Mouse (Mus musculus) thymus, adult 2 months (tissue): ENCODE measurements around the gene Plekhs1.

Experiments used
- CTCF ChIP-seq: fragments of 200-500 bp; IDR thresholded peaks from 2 replicates; pipeline ENCODE4 v1.5.1; 2012; ENCODE audit warnings: mild to moderate bottlenecking, control low read depth, low read length, moderate library complexity, borderline replicate concordance; ENCODE audit not compliant: control insufficient read depth, poor library complexity, insufficient read depth; ENCODE audit errors: extremely low read depth
- POLR2A ChIP-seq: fragments of 200-500 bp; IDR thresholded peaks from 2 replicates; pipeline ENCODE4 v1.6.1; 2012; ENCODE audit warnings: mild to moderate bottlenecking, low read length, control low read depth, moderate library complexity; ENCODE audit not compliant: control insufficient read depth, poor library complexity, insufficient read depth; ENCODE audit errors: extremely low read depth

DNA sequence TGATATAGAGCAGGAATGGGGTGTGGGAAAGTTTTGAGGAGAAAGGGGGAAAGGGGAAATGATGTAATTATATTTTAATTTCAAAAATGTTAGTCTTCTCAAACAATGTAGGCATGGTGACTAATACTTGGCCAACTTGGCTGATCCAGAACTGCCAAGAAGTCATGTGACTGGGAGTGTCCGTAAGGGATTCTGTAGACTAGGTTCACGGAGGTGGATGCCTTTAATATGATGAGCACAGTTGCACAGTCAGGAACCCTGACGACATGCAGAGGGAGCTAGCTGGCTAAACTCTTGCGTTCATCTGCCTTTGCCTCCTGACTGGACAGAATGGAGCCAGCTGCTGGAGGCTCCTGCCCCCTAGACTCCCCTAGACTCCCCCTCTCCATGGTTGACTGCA, 9.6 kb upstream of the Plekhs1 start:
- TF ChIP-seq CTCF (no peak), POLR2A (no peak)
